Mouse (Mus musculus): ENCODE measurements around the gene Cep350. TPM values are rescaled to one million over a fixed set of nuclear protein-coding genes. Genes with fewer than 3 reads are reported as not detected.

Cep350 gene
- total and polyA plus RNA-seq, 2 experiments = 2.4 to 11.7 TPM

GRCm38 (mm10) chr1:155827703-155828295 is 145.3 kb downstream of the Cep350 start:
- no peak for DNase-seq (ENCODE audit: extremely low read depth, low read depth, low spot score)
- Histone ChIP-seq H3K36me3 (ENCODE audit: control insufficient read depth, insufficient read depth, low read length) (no peaks in the 10 kb centered on the region), H3K4me1 (ENCODE audit: control insufficient read depth, insufficient read depth, low read length) (peaks cover 18% of the 10 kb centered on the region; the same call in 1 of the 2 replicates), H3K4me3 (ENCODE audit: insufficient read depth, low read depth, low read length) (no peak overlapping the region), H3K27me3 (ENCODE audit: control insufficient read depth, insufficient read depth, low read length) (no peaks in the 10 kb centered on the region), H3K9ac (ENCODE audit: low read depth, low read length) (no peak overlapping the region), H3K27ac (replicated peaks; ENCODE audit: insufficient read depth, low read depth, low read length) (peak overlapping the region; percentile 69), H3K79me2 (ENCODE audit: control insufficient read depth, insufficient read depth, low read length) (no peaks in the 10 kb centered on the region)
- no peak for TF ChIP-seq CTCF (IDR thresholded peaks at IDR 0.05; ENCODE audit: low read depth, low read length)
- TF ChIP-seq POLR2A (IDR thresholded peaks at IDR 0.05; ENCODE audit: extremely low read depth, insufficient read depth, low read length) = no peak
- 82% methylated on average over 8 of the region's 8 CpGs for WGBS

- DNase-seq (ENCODE audit: extremely low read depth, low read depth, low spot score) = peak; percentile 87
- WGBS = 23% methylated on average over 5 of the region's 5 CpGs
- H3K4me1 ChIP-seq (ENCODE audit: control insufficient read depth, insufficient read depth, low read length) = peaks cover 18% of the 10 kb centered on the region; the same call in 1 of the 2 replicates
- no peak for TF ChIP-seq CTCF (IDR thresholded peaks at IDR 0.05; ENCODE audit: low read depth, low read length)
- no peak for TF ChIP-seq POLR2A (IDR thresholded peaks at IDR 0.05; ENCODE audit: extremely low read depth, insufficient read depth, low read length)
- H3K4me3 ChIP-seq (ENCODE audit: insufficient read depth, low read depth, low read length) = no peak overlapping the region
- H3K27me3 ChIP-seq (ENCODE audit: control insufficient read depth, insufficient read depth, low read length) = no peaks in the 10 kb centered on the region
- peak overlapping the region; percentile 69 for H3K27ac ChIP-seq (replicated peaks; ENCODE audit: insufficient read depth, low read depth, low read length)
- H3K79me2 ChIP-seq (ENCODE audit: control insufficient read depth, insufficient read depth, low read length) = no peaks in the 10 kb centered on the region
- peak overlapping the region; percentile 4; the same call in 1 of the 2 replicates for H3K9ac ChIP-seq (ENCODE audit: low read depth, low read length)
- H3K36me3 ChIP-seq (ENCODE audit: control insufficient read depth, insufficient read depth, low read length) = no peaks in the 10 kb centered on the region
Measured at GRCm38 (mm10) chr1:155826803-155827395, 146.2 kb downstream of the Cep350 start.

- H3K9ac ChIP-seq (ENCODE audit: low read depth, low read length) = no peak overlapping the region
- WGBS = 43% methylated on average over 4 of the region's 4 CpGs
- peaks cover 18% of the 10 kb centered on the region; the same call in 1 of the 2 replicates for H3K4me1 ChIP-seq (ENCODE audit: control insufficient read depth, insufficient read depth, low read length)
- no peak overlapping the region for H3K4me3 ChIP-seq (ENCODE audit: insufficient read depth, low read depth, low read length)
- H3K27ac ChIP-seq (replicated peaks; ENCODE audit: insufficient read depth, low read depth, low read length) = peak overlapping the region; percentile 62
- DNase-seq (ENCODE audit: extremely low read depth, low read depth, low spot score) = peak; percentile 91
- no peaks in the 10 kb centered on the region for H3K27me3 ChIP-seq (ENCODE audit: control insufficient read depth, insufficient read depth, low read length)
- H3K79me2 ChIP-seq (ENCODE audit: control insufficient read depth, insufficient read depth, low read length) = no peaks in the 10 kb centered on the region
- TF ChIP-seq CTCF (IDR thresholded peaks at IDR 0.05; ENCODE audit: low read depth, low read length) (peak; percentile 11; the same call in 1 of the 2 replicates), POLR2A (IDR thresholded peaks at IDR 0.05; ENCODE audit: extremely low read depth, insufficient read depth, low read length) (no peak)
- no peaks in the 10 kb centered on the region for H3K36me3 ChIP-seq (ENCODE audit: control insufficient read depth, insufficient read depth, low read length)
Measured at GRCm38 (mm10) chr1:155825940-155826716, 146.9 kb downstream of the Cep350 start.

GRCm38 (mm10) chr1:155820646-155821045 is 152.4 kb downstream of the Cep350 start:
- no peak overlapping the region for H3K4me3 ChIP-seq (ENCODE audit: insufficient read depth, low read depth, low read length)
- H3K9ac ChIP-seq (ENCODE audit: low read depth, low read length) = no peak overlapping the region
- peaks cover 2% of the 10 kb centered on the region; the same call in 1 of the 2 replicates for H3K4me1 ChIP-seq (ENCODE audit: control insufficient read depth, insufficient read depth, low read length)
- H3K36me3 ChIP-seq (ENCODE audit: control insufficient read depth, insufficient read depth, low read length) = no peaks in the 10 kb centered on the region
- H3K27me3 ChIP-seq (ENCODE audit: control insufficient read depth, insufficient read depth, low read length) = no peaks in the 10 kb centered on the region
- no peak overlapping the region for H3K27ac ChIP-seq (replicated peaks; ENCODE audit: insufficient read depth, low read depth, low read length)
- TF ChIP-seq CTCF (IDR thresholded peaks at IDR 0.05; ENCODE audit: low read depth, low read length) (no peak), POLR2A (IDR thresholded peaks at IDR 0.05; ENCODE audit: extremely low read depth, insufficient read depth, low read length) (no peak)
- WGBS = 93% methylated on average over 5 of the region's 5 CpGs
- no peak for DNase-seq (ENCODE audit: extremely low read depth, low read depth, low spot score)
- no peaks in the 10 kb centered on the region for H3K79me2 ChIP-seq (ENCODE audit: control insufficient read depth, insufficient read depth, low read length)

GRCm38 (mm10) chr1:155816167-155816566 is 156.9 kb downstream of the Cep350 start:
- TF ChIP-seq POLR2A (IDR thresholded peaks at IDR 0.05; ENCODE audit: extremely low read depth, insufficient read depth, low read length) (no peak), CTCF (IDR thresholded peaks at IDR 0.05; ENCODE audit: low read depth, low read length) (no peak)
- no peaks in the 10 kb centered on the region for H3K36me3 ChIP-seq (ENCODE audit: control insufficient read depth, insufficient read depth, low read length)
- peaks cover 9% of the 10 kb centered on the region for H3K79me2 ChIP-seq (ENCODE audit: control insufficient read depth, insufficient read depth, low read length)
- peaks cover 4% of the 10 kb centered on the region for H3K4me1 ChIP-seq (ENCODE audit: control insufficient read depth, insufficient read depth, low read length)
- WGBS = 42% methylated on average over 2 of the region's 2 CpGs
- H3K4me3 ChIP-seq (ENCODE audit: insufficient read depth, low read depth, low read length) = no peak overlapping the region
- no peaks in the 10 kb centered on the region for H3K27me3 ChIP-seq (ENCODE audit: control insufficient read depth, insufficient read depth, low read length)
- DNase-seq (ENCODE audit: extremely low read depth, low read depth, low spot score) = no peak
- H3K27ac ChIP-seq (replicated peaks; ENCODE audit: insufficient read depth, low read depth, low read length) = no peak overlapping the region
- H3K9ac ChIP-seq (ENCODE audit: low read depth, low read length) = no peak overlapping the region
